Mouse (Mus musculus) adrenal gland, postnatal 10 days (tissue): ENCODE measurements around the gene Fndc3a. TPM values are rescaled to one million over a fixed set of nuclear protein-coding genes. Genes with fewer than 3 reads are reported as not detected.

Source experiments
- DNase-seq: peaks from one replicate; pipeline ENCODE4 v3.0.0; 2021; ENCODE audit warnings: mixed read lengths
- total RNA-seq, 2 experiments: library from RNA; stranded (reverse); gene quantifications; 2 replicates each; pipeline ENCODE4 v1.2.3; 2021

Fndc3a gene
- total RNA-seq, 2 experiments from 2014 or later = 41.4 to 42.8 TPM

GRCm38 (mm10) chr14:72533862-72534261 lies 175.9 kb downstream of the Fndc3a start:
- no peak for DNase-seq

DNA sequence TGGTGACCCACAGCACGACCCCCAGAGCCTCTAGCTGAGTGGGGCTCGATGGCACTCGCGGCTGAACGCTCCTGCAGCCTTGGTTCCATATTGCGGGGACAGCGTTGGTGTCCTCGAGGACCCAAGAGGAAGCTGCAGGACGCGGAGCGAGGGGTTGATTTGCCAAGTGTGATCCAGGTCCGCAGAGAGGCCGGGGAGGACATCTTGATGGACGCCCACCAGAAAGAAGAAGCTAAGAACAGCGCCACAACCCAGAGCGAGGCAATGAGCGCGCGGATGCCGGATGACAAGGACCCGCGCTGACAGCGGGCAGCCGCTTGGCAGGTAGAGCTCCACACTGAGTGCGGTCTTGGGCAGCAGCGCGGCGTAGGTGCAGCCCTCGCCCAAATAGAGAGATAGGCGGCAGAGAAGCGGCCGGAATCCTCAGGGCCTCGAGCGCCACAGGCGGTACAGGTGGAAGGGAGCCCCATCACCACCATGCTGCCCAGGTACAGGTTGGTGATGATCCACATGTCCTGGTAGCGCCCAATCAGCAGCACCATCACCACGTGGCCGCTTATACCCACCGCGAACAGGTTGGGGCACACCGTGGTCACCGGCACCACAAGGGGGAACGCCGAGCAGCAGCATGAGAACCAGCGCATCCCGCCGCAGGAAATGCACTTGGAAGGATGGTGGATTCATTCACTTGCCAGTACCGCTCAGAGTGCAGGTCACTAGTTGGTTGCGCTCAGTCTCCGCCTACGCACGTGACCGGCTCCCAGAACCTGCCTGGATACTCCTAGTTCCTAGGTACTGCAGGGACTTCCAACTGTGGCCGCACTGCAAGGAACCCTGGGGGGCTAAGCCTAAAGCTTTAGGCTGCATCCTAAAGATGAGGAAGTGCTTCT lies 177.5 kb downstream of the Fndc3a start:
- DNase-seq = peak; percentile 30

GRCm38 (mm10) chr14:72527126-72527525 lies 182.7 kb downstream of the Fndc3a start:
- no peak for DNase-seq

- no peak for DNase-seq
These were observed 190.2 kb downstream of the Fndc3a start for GRCm38 (mm10) chr14:72519561-72519960.

GRCm38 (mm10) chr14:72518786-72519185 lies 191.0 kb downstream of the Fndc3a start:
- no peak for DNase-seq

DNA sequence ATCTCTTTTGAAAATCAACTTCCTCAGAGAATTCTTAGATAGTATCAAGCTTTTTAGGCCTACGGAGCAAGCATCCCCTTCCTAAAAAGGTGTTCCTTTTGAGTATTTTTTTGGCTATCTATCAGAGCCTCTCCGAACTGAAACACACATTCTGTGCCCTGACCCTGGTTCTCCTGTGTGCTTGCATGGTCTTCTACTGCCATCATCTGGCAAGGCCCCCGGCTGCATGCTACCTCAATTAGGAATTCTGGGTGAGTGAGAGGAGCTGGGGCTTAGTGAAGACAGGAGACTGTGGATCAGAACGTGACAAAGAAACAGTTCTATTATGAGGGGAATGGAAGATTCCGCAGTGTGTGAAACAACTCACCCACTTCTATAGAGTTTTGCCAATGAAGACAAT lies 193.4 kb downstream of the Fndc3a start:
- peak; percentile 57 for DNase-seq

- DNase-seq = no peak
These were observed 202.9 kb downstream of the Fndc3a start for GRCm38 (mm10) chr14:72506723-72507420.

DNA sequence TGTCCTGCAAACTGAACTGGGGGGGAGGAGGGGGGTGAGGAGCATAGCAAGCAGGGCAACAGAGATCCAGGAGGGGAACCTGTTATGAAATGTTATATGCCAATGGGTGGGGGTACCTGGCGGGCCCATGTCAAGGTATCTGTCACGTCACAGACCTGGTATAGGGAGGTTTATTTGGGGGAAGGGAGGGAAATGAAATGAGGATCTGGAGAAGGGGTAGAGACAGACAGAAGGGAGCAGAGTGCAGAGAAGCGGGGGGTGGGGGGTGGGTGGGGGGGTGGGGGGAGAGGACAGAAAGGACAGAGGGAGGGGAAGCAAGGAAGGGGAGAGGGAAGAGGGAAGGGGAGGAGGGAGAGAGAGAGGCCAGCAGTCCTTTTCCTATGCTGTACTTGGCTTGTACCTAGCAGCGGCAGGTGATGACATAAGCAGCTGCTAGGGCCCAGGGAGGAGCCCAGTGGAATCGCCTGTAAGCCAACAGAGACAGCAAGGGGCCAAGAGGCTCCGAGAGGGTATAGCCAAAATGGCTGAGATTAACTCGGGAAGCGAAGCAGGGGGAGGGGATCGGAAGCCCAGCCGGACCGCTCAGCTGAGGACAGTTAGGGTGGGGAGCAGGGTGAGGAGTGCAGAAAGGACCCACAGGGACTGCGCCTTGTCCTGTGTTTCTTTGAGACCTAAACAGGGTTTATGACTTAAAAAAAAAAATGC lies 203.6 kb downstream of the Fndc3a start:
- DNase-seq = peak; percentile 7

DNA sequence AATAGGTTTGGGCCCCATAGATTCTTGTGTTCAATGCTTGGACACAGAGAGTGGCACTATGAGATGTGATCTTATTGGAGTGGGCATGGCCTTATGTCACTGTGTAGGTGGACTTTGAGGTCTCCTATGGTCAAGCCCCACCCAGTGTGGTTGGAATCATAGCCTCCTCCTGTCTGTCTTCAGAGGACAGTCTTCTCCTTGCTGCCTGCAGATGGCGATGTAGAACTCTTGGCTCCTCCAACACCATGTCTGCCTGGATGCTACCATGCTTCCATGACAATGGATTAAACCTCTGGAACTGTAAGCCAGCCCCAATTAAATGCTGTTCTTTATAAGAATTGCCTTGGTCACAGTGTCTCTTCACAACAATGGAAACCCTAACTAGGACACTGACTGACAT lies 204.8 kb downstream of the Fndc3a start:
- no peak for DNase-seq

DNA sequence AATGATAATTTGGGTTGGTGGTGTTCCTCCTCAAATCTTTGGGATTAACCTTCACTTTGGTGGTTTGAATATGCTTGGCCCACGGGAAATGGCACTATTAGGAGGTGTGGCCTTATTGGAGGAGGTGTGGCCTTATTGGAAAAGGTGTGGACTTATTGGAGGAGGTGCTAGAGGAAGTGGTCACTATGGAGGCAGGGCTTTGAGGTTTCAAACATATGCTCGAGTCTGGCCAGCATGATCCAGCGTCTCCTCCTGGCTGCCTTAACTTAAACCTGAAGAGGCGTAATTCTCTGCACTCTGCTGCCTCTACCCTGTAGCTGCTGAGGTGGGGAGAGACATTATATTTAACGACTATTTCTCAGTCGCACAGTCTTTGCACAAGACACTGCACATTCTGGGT lies 206.6 kb downstream of the Fndc3a start:
- DNase-seq = no peak

DNA sequence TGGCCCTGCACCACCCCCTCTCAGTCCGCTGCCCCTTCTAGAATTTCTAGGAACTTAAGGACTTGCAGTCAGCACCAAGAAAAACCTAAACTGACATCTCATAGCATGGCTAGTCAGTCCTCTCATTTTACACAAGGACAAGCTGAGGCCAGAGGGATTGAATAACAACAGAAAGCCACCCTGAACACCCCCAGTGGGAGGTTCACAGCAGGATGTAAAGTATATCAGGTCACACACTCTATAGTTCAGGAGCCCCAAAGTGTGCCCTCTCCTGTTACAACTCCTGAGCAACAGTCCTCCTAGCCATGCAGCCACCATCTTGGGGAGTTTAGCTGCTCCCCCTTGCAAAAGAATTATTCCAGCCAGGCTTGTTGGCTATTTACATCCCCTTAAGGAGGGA lies 216.0 kb downstream of the Fndc3a start:
- no peak for DNase-seq

GRCm38 (mm10) chr14:72491738-72492137 lies 218.1 kb downstream of the Fndc3a start, which contains the start of gene Gm9195:
TSS of gene Gm9195 (minus strand) at chr14:72491838.
- DNase-seq = no peak

GRCm38 (mm10) chr14:72490367-72490766 lies 219.4 kb downstream of the Fndc3a start:
- DNase-seq = no peak

Other genes starting within 250 kb of the Fndc3a start
- gene Gm9195, start 218.2 kb downstream of the Fndc3a start, total RNA-seq = not detected